Mouse (Mus musculus) erythroid progenitor cell, adult 5-6 weeks (primary cell): Measurements from ENCODE around the gene Adam1b. TPM values are rescaled to one million over a fixed set of nuclear protein-coding genes. Genes with fewer than 3 reads are reported as not detected.
A peak's percentile ranks its signal among the peaks of the same experiment; 100 is the strongest.

Source experiments
- ATAC-seq: replicated peaks from 2 replicates; pipeline ENCODE4 v1.8.0; 2016; ENCODE audit warnings: moderate number of reproducible peaks, mild to moderate bottlenecking, moderate TSS enrichment, inconsistent platforms; ENCODE audit not compliant: poor library complexity, low FRiP score, severe bottlenecking
- total RNA-seq, 2 experiments: library from RNA; stranded (forward) in 1 of 2; stranded (reverse) in 1 of 2; fragments of 150-400 nt in 1 of 2; fragments of 186-747, 209-891 nt in 1 of 2; gene quantifications; 2 replicates each; pipeline versions ENCODE4 v1.2.3 to v1.2.4; 2015 to 2017; ENCODE audit warnings: low replicate concordance in 2 of 2

Adam1b gene
- total RNA-seq, 2 experiments from 2014 or later = not detected

DNA sequence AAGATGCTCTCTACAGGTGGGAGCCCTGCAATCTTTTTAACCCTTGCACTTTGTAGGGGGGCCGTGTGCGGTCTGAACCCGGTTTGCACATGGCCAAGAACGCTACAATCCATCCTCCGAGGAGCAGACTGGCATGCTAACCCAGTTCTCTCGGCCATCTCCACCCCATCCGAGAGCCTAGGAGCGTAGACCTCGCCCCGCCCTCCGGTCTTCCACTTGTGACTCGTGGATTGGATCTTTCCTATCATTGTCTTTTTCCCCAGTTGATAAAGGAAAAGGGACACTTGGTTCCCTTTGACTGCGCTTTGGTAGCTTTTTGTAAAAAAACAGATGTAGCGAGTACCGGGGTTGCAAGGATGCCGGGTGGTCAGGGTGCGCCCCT, 51.6 kb downstream of the Adam1b start, which contains the start of gene Tmem116:
Tmem116 (plus strand) TSS at position 250 of the 382 bp plus-strand sequence.
- peak; percentile 68 for ATAC-seq

DNA sequence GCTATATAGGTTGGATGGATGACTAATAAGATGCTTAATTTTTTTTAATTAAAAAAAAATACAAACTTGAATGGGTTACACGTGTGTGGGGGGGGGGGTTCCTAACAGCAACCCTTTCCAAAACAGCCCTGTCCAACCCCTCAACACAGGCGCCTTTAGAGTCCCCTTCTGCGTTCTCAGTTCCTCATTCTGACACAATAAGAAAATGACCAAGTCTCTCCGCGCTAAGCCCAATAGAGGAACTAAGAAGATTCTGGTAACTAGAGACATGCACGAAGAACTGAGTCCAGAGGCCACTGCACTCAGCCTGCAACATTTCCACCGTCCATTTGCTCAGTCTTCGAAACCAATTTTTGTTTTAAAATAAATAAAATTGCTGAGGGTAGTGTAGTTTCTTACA, 52.0 kb downstream of the Adam1b start:
- no peak for ATAC-seq

DNA sequence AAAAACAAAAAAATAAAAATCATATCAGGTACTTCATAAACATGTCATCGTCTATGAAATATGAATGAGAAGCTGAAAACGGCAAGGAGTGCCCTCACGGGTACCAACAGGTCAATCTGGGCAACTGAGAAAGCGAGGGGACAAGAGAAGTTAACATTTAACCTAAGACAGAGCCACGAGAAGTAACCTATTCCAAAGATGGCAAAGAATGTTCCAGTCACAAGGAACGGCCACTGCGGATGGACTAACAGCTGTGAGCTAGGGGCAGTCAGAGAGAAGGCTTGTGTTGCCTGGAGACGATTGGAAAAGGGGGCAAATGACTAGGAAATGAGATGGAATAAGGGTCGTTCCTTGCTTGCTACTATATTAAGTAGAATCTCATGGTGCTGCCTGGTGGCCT, 52.8 kb downstream of the Adam1b start:
- no peak for ATAC-seq

Other genes starting within 250 kb of the Adam1b start
- gene Trafd1, start 117.8 kb downstream of the Adam1b start, total RNA-seq (2015; ENCODE audit: low replicate concordance) = 23.1 and 29.3 TPM in 2 replicates
- 11.1 and 21.4 TPM in 2 replicates for gene Trafd1, start 117.8 kb downstream of the Adam1b start, total RNA-seq (2017; ENCODE audit: low replicate concordance)
- gene Naa25, start 105.5 kb downstream of the Adam1b start, total RNA-seq (2015; ENCODE audit: low replicate concordance) = 5.9 and 6.5 TPM in 2 replicates
- 3.9 and 9.2 TPM in 2 replicates for gene Naa25, start 105.5 kb downstream of the Adam1b start, total RNA-seq (2017; ENCODE audit: low replicate concordance)
- gene Tmem116, start 51.5 kb downstream of the Adam1b start, total RNA-seq (2015; ENCODE audit: low replicate concordance) = not detected in 2 replicates
- gene Tmem116, start 51.5 kb downstream of the Adam1b start, total RNA-seq (2017; ENCODE audit: low replicate concordance) = 0.26 TPM in 1 of 2 replicates, not detected in the other
- 37.1 and 50.3 TPM in 2 replicates for gene Erp29, start 50.9 kb downstream of the Adam1b start, total RNA-seq (2015; ENCODE audit: low replicate concordance)
- 118 and 141 TPM in 2 replicates for gene Erp29, start 50.9 kb downstream of the Adam1b start, total RNA-seq (2017; ENCODE audit: low replicate concordance)
- gene Adam1a, start 42.0 kb upstream of the Adam1b start, total RNA-seq (2015; ENCODE audit: low replicate concordance) = 2.9 and 3.2 TPM in 2 replicates
- 2.2 and 3.7 TPM in 2 replicates for gene Adam1a, start 42.0 kb upstream of the Adam1b start, total RNA-seq (2017; ENCODE audit: low replicate concordance)
- not detected in 2 replicates for gene Gm42878, start 42.0 kb upstream of the Adam1b start, total RNA-seq (2015; ENCODE audit: low replicate concordance)
- 0.08 TPM in 1 of 2 replicates, not detected in the other for gene Gm42878, start 42.0 kb upstream of the Adam1b start, total RNA-seq (2017; ENCODE audit: low replicate concordance)
- gene Mapkapk5, start 42.5 kb upstream of the Adam1b start, total RNA-seq (2015; ENCODE audit: low replicate concordance) = 117 and 163 TPM in 2 replicates
- gene Mapkapk5, start 42.5 kb upstream of the Adam1b start, total RNA-seq (2017; ENCODE audit: low replicate concordance) = 88.9 and 113 TPM in 2 replicates
- 38.6 and 47.4 TPM in 2 replicates for gene Aldh2, start 90.4 kb upstream of the Adam1b start, total RNA-seq (2015; ENCODE audit: low replicate concordance)
- gene Aldh2, start 90.4 kb upstream of the Adam1b start, total RNA-seq (2017; ENCODE audit: low replicate concordance) = 45.1 and 49.1 TPM in 2 replicates
- 0.42 and 4.0 TPM in 2 replicates for gene Acad12, start 115.5 kb upstream of the Adam1b start, total RNA-seq (2015; ENCODE audit: low replicate concordance)
- gene Acad12, start 115.5 kb upstream of the Adam1b start, total RNA-seq (2017; ENCODE audit: low replicate concordance) = 0.23 and 0.26 TPM in 2 replicates
- not detected in 2 replicates for gene Acad10, start 157.1 kb upstream of the Adam1b start, total RNA-seq (2015; ENCODE audit: low replicate concordance)
- 0.26 and 2.1 TPM in 2 replicates for gene Acad10, start 157.1 kb upstream of the Adam1b start, total RNA-seq (2017; ENCODE audit: low replicate concordance)
- 24.7 and 26.3 TPM in 2 replicates for gene Brap, start 157.1 kb upstream of the Adam1b start, total RNA-seq (2015; ENCODE audit: low replicate concordance)
- 35.5 and 64.2 TPM in 2 replicates for gene Brap, start 157.1 kb upstream of the Adam1b start, total RNA-seq (2017; ENCODE audit: low replicate concordance)
- 171 and 190 TPM in 2 replicates for gene Atxn2, start 207.9 kb upstream of the Adam1b start, total RNA-seq (2015; ENCODE audit: low replicate concordance)
- gene Atxn2, start 207.9 kb upstream of the Adam1b start, total RNA-seq (2017; ENCODE audit: low replicate concordance) = 170 and 182 TPM in 2 replicates